Mouse (Mus musculus): ENCODE results near the gene Dlgap1. TPM values are rescaled to one million over a fixed set of nuclear protein-coding genes. Genes with fewer than 3 reads are reported as not detected.

Dlgap1 gene
- polyA plus RNA-seq, 1 experiment from 2014 or later, result 2.4 TPM

- no peaks in the 10 kb centered on the region for H3K36me3 ChIP-seq (ENCODE audit: control insufficient read depth, insufficient read depth, low read length)
- no peak overlapping the region for H3K4me3 ChIP-seq (ENCODE audit: low read depth, low read length)
- ATAC-seq (ENCODE audit: low FRiP score), result no peak
- H3K27me3 ChIP-seq (ENCODE audit: control insufficient read depth, insufficient read depth, low read length), result no peaks in the 10 kb centered on the region
- no peak for DNase-seq (ENCODE audit: low spot score, missing footprints)
- no peak overlapping the region for H3K27ac ChIP-seq (ENCODE audit: low read depth, low read length)
- no peaks in the 10 kb centered on the region for H3K4me1 ChIP-seq (ENCODE audit: control insufficient read depth, insufficient read depth, low read length)
- H3K9ac ChIP-seq (ENCODE audit: low read length), result no peak overlapping the region
- 81% methylated on average over 1 of the region's 1 CpGs for WGBS
- no peaks in the 10 kb centered on the region for H3K9me3 ChIP-seq (ENCODE audit: control insufficient read depth, low read length)
- no peak overlapping the region for H3K4me2 ChIP-seq
These were observed 674.3 kb downstream of the Dlgap1 start for GRCm38 (mm10) chr17:70643211-70643610.

DNA sequence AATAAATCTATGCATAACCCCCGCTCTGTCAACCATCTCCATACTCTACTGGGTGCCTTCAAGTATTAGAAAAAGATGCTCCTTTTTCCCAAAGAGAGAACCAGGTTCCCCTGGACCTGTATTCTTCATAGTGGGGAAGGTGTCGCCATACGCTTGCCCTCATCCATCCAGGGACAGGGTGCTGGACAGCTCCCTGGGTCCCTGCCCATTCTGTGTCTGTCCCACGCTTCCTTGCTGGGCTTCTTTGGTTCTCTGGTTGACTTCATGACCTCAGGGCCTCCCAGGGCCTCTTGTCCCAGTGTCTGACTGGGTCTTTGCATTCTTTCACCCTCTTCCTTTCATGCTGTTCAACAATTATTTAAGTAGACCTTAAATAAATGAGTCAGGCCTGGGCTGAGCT lies 677.8 kb downstream of the Dlgap1 start:
- ATAC-seq (ENCODE audit: low FRiP score) (no peak), DNase-seq (ENCODE audit: low spot score, missing footprints) (no peak)
- no peak overlapping the region for H3K27ac ChIP-seq (ENCODE audit: low read depth, low read length)

DNA sequence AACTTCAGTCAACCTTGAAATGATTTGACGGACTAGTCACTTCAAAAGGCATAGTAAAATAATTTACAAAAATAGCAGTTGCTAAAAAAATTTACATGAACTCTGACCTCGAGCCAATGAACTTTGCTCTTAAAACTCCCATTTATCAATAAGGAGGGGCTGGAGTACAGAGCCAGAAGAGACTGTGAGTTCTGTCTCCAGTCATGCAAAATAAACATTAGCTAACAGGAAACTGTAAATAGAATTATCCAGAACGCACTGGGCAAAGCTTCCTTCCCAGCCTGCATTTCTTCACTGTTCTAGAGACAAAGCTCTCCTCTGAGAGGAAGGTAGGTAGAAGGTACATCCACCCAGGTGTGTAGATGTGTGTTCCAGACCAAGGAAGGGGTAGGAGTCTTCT lies 692.5 kb downstream of the Dlgap1 start:
- ATAC-seq (ENCODE audit: low FRiP score), result no peak
- Histone ChIP-seq H3K27ac (ENCODE audit: low read depth, low read length) (no peak overlapping the region), H3K27me3 (ENCODE audit: control insufficient read depth, insufficient read depth, low read length) (no peaks in the 10 kb centered on the region), H3K4me1 (ENCODE audit: control insufficient read depth, insufficient read depth, low read length) (peaks cover 6% of the 10 kb centered on the region; the same call in 1 of the 2 replicates), H3K4me2 (no peak overlapping the region), H3K4me3 (ENCODE audit: low read depth, low read length) (no peak overlapping the region), H3K9me3 (ENCODE audit: control insufficient read depth, low read length) (no peaks in the 10 kb centered on the region), H3K36me3 (ENCODE audit: control insufficient read depth, insufficient read depth, low read length) (no peaks in the 10 kb centered on the region), H3K9ac (ENCODE audit: low read length) (no peak overlapping the region)
- WGBS, result 81% methylated on average over 3 of the region's 3 CpGs
- no peak for DNase-seq (ENCODE audit: low spot score, missing footprints)

More for the DNA sequence above, 677.8 kb downstream of the Dlgap1 start:
- 46% methylated on average over 4 of the region's 4 CpGs for WGBS
- Histone ChIP-seq H3K9me3 (ENCODE audit: control insufficient read depth, low read length) (peaks cover 4% of the 10 kb centered on the region; the same call in 1 of the 2 replicates), H3K4me1 (ENCODE audit: control insufficient read depth, insufficient read depth, low read length) (no peaks in the 10 kb centered on the region), H3K9ac (ENCODE audit: low read length) (no peak overlapping the region), H3K4me2 (no peak overlapping the region), H3K36me3 (ENCODE audit: control insufficient read depth, insufficient read depth, low read length) (no peaks in the 10 kb centered on the region), H3K4me3 (ENCODE audit: low read depth, low read length) (no peak overlapping the region), H3K27me3 (ENCODE audit: control insufficient read depth, insufficient read depth, low read length) (no peaks in the 10 kb centered on the region)

DNA sequence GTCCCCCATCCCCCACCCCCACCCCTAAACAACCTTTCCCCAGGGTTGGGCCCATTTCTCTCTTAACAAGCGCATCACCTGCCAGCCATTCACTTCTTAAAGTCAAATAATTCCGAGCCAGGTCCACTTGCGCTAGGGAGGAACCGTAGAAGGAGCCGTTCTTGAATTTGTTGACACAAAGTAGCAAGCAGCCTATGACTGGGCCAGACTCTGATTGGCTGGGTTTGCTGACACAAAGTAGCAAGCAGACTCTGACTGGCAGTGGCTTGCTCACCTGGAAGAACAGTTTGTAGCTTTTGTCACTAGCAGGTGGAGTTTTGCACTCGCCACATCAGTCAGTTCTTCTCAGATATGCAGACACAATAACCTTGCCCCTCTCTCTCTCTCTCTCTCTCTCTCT lies 695.1 kb downstream of the Dlgap1 start:
- Histone ChIP-seq H3K4me1 (ENCODE audit: control insufficient read depth, insufficient read depth, low read length) (peaks cover 6% of the 10 kb centered on the region; the same call in 1 of the 2 replicates), H3K27me3 (ENCODE audit: control insufficient read depth, insufficient read depth, low read length) (no peaks in the 10 kb centered on the region), H3K9me3 (ENCODE audit: control insufficient read depth, low read length) (no peaks in the 10 kb centered on the region), H3K4me2 (no peak overlapping the region), H3K27ac (ENCODE audit: low read depth, low read length) (no peak overlapping the region), H3K4me3 (ENCODE audit: low read depth, low read length) (no peak overlapping the region), H3K36me3 (ENCODE audit: control insufficient read depth, insufficient read depth, low read length) (no peaks in the 10 kb centered on the region), H3K9ac (ENCODE audit: low read length) (no peak overlapping the region)
- DNase-seq (ENCODE audit: low spot score, missing footprints) (no peak), ATAC-seq (ENCODE audit: low FRiP score) (no peak)
- WGBS, result 85% methylated on average over 6 of the region's 6 CpGs

DNA sequence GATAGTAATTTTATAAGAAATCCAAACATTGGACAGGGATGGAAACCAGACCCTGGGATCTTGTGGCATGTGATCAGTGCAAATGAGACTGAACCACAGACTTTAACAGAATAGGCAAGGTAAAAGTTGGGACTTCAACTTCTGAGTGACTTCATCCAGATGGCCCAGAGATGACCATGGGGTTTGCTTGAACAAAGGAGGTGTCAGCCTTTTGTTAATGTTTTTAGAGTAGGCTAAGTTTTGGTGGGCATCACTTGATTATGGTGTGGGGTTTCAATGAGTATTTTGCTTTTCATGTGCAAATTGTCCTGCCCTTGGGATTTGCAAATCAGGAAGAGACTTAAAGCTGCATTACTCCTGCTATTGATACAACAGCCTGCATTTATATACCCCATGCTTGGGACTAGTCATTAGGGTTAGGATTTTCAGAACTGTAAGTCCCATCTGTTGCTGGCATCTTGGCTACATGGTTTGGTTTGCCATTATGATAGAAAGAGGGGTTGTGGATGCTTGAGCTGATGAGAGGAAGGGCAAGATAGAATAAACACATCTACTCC lies 695.7 kb downstream of the Dlgap1 start:
- Histone ChIP-seq H3K27ac (ENCODE audit: low read depth, low read length) (no peak overlapping the region), H3K9ac (ENCODE audit: low read length) (no peak overlapping the region), H3K9me3 (ENCODE audit: control insufficient read depth, low read length) (no peaks in the 10 kb centered on the region), H3K4me3 (ENCODE audit: low read depth, low read length) (no peak overlapping the region), H3K4me1 (ENCODE audit: control insufficient read depth, insufficient read depth, low read length) (peaks cover 6% of the 10 kb centered on the region; the same call in 1 of the 2 replicates), H3K27me3 (ENCODE audit: control insufficient read depth, insufficient read depth, low read length) (no peaks in the 10 kb centered on the region), H3K36me3 (ENCODE audit: control insufficient read depth, insufficient read depth, low read length) (no peaks in the 10 kb centered on the region), H3K4me2 (no peak overlapping the region)
- DNase-seq (ENCODE audit: low spot score, missing footprints) (no peak), ATAC-seq (ENCODE audit: low FRiP score) (peak; percentile 54)

GRCm38 (mm10) chr17:70673985-70674384 lies 705.1 kb downstream of the Dlgap1 start:
- ATAC-seq (ENCODE audit: low FRiP score) (no peak), DNase-seq (ENCODE audit: low spot score, missing footprints) (no peak)
- H3K4me2 ChIP-seq, result no peak overlapping the region
- no peak overlapping the region for H3K27ac ChIP-seq (ENCODE audit: low read depth, low read length)
- H3K36me3 ChIP-seq (ENCODE audit: control insufficient read depth, insufficient read depth, low read length), result no peaks in the 10 kb centered on the region
- WGBS, result 87% methylated on average over 13 of the region's 13 CpGs
- H3K4me3 ChIP-seq (ENCODE audit: low read depth, low read length), result no peak overlapping the region
- no peak overlapping the region for H3K9ac ChIP-seq (ENCODE audit: low read length)
- no peaks in the 10 kb centered on the region for H3K4me1 ChIP-seq (ENCODE audit: control insufficient read depth, insufficient read depth, low read length)
- no peaks in the 10 kb centered on the region for H3K27me3 ChIP-seq (ENCODE audit: control insufficient read depth, insufficient read depth, low read length)
- H3K9me3 ChIP-seq (ENCODE audit: control insufficient read depth, low read length), result no peaks in the 10 kb centered on the region

DNA sequence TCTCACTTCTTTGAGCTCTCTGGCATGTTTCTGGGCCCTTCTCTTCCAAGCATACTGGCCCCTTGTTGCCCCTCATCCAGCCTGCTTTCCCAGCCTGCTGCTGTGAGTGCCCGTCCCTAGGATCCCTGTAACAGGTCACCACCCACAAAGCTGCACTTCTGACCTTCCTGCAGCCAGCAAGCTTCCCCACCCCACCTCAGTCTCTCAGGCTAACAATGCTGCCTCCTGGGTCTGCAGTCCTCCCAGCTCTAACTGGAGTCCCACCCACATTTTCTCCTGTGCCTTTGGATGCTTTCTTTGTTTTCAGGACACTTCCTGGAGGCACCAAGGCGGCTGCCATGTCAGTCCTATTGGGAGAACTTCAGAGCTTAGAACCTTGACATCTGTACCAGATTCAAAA lies 707.6 kb downstream of the Dlgap1 start:
- ATAC-seq (ENCODE audit: low FRiP score), result no peak
- H3K9me3 ChIP-seq (ENCODE audit: control insufficient read depth, low read length), result no peaks in the 10 kb centered on the region
- H3K4me2 ChIP-seq, result no peak overlapping the region
- H3K4me1 ChIP-seq (ENCODE audit: control insufficient read depth, insufficient read depth, low read length), result no peaks in the 10 kb centered on the region
- no peak overlapping the region for H3K27ac ChIP-seq (ENCODE audit: low read depth, low read length)
- H3K4me3 ChIP-seq (ENCODE audit: low read depth, low read length), result no peak overlapping the region
- DNase-seq (ENCODE audit: low spot score, missing footprints), result no peak
- H3K27me3 ChIP-seq (ENCODE audit: control insufficient read depth, insufficient read depth, low read length), result no peaks in the 10 kb centered on the region
- no peaks in the 10 kb centered on the region for H3K36me3 ChIP-seq (ENCODE audit: control insufficient read depth, insufficient read depth, low read length)
- 38% methylated on average over 2 of the region's 2 CpGs for WGBS
- H3K9ac ChIP-seq (ENCODE audit: low read length), result no peak overlapping the region

DNA sequence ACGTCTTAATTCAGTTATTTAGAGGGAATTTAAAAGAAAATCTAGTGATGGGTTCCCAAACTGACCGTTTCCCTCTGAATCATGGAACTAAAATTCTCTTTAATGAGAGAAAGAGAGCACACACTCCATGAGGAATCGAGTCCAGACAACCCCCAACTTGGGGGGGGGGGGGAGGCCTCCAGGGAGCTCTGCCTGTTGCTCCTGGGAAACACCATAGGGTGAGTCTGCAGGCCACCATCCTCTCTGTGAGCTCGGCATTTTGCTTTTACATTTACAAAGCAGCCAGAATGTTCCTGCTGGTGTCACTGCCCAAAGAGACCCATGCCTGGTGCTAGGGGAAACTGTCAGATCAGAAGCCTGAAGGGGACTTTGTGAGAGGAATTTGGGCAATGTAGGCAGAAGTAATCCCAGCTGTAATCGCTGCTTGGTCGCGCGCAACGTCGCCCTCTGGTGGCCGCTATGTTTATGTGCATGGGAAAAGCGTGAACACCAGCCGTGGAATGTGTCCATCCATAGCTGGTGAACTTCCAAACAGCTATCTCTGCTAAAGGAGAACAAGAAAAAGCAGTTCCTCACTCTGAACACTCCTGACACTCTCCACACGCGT lies 714.8 kb downstream of the Dlgap1 start:
- H3K36me3 ChIP-seq (ENCODE audit: control insufficient read depth, insufficient read depth, low read length), result no peaks in the 10 kb centered on the region

GRCm38 (mm10) chr17:70690174-70690573 lies 721.3 kb downstream of the Dlgap1 start:
- WGBS, result 89% methylated on average over 6 of the region's 6 CpGs
- no peak overlapping the region for H3K9ac ChIP-seq (ENCODE audit: low read length)
- H3K4me3 ChIP-seq (ENCODE audit: low read depth, low read length), result no peak overlapping the region
- no peaks in the 10 kb centered on the region for H3K9me3 ChIP-seq (ENCODE audit: control insufficient read depth, low read length)
- no peaks in the 10 kb centered on the region for H3K4me1 ChIP-seq (ENCODE audit: control insufficient read depth, insufficient read depth, low read length)
- no peak overlapping the region for H3K4me2 ChIP-seq
- H3K36me3 ChIP-seq (ENCODE audit: control insufficient read depth, insufficient read depth, low read length), result no peaks in the 10 kb centered on the region
- no peaks in the 10 kb centered on the region for H3K27me3 ChIP-seq (ENCODE audit: control insufficient read depth, insufficient read depth, low read length)
- no peak overlapping the region for H3K27ac ChIP-seq (ENCODE audit: low read depth, low read length)
- DNase-seq (ENCODE audit: low spot score, missing footprints) (no peak), ATAC-seq (ENCODE audit: low FRiP score) (no peak)

More for the DNA sequence above, 714.8 kb downstream of the Dlgap1 start:
- Histone ChIP-seq H3K27me3 (ENCODE audit: control insufficient read depth, insufficient read depth, low read length) (no peaks in the 10 kb centered on the region), H3K27ac (ENCODE audit: low read depth, low read length) (no peak overlapping the region), H3K4me3 (ENCODE audit: low read depth, low read length) (no peak overlapping the region), H3K4me2 (no peak overlapping the region), H3K9ac (ENCODE audit: low read length) (no peak overlapping the region), H3K9me3 (ENCODE audit: control insufficient read depth, low read length) (no peaks in the 10 kb centered on the region), H3K4me1 (ENCODE audit: control insufficient read depth, insufficient read depth, low read length) (0 out of 2 replicates have a peak, but pooled peaks cover 2% of the 10 kb centered on the region)
- peak; percentile 80 for ATAC-seq (ENCODE audit: low FRiP score)
- DNase-seq (ENCODE audit: low spot score, missing footprints), result peak; percentile 97
- 13% methylated on average over 15 of the region's 15 CpGs for WGBS
